Mouse (Mus musculus): Measurements from ENCODE around the gene Unc5a. TPM values are rescaled to one million over a fixed set of nuclear protein-coding genes. Genes with fewer than 3 reads are reported as not detected.

Gene Unc5a
- 3.0 and 4.3 TPM in 2 replicates for polyA plus RNA-seq (2012; rRNA removed; ENCODE audit: low replicate concordance)

GRCm38 (mm10) chr13:54948531-54949493, at the start of gene Unc5a:
TSS of gene Unc5a (plus strand) at chr13:54949411.

GRCm38 (mm10) chr13:55021194-55021779, 72.1 kb downstream of the Unc5a start, which contains the start of gene Hk3:
TSS of gene Hk3 (minus strand) at chr13:55021385.

Other genes starting within 250 kb of the Unc5a start
- 371 and 632 TPM in 2 replicates for gene Cdhr2, start 247.9 kb upstream of the Unc5a start, polyA plus RNA-seq (2012; rRNA removed; ENCODE audit: low replicate concordance)
- gene Gprin1, start 199.5 kb upstream of the Unc5a start, polyA plus RNA-seq (2012; rRNA removed; ENCODE audit: low replicate concordance): 0.38 and 0.39 TPM in 2 replicates
- 0.62 and 1.2 TPM in 2 replicates for gene Sncb, start 182.8 kb upstream of the Unc5a start, polyA plus RNA-seq (2012; rRNA removed; ENCODE audit: low replicate concordance)
- gene Eif4e1b, start 165.4 kb upstream of the Unc5a start, polyA plus RNA-seq (2012; rRNA removed; ENCODE audit: low replicate concordance): not detected in 2 replicates
- gene Tspan17, start 160.0 kb upstream of the Unc5a start, polyA plus RNA-seq (2012; rRNA removed; ENCODE audit: low replicate concordance): 7.2 and 12.5 TPM in 2 replicates
- gene Hk3, start 72.0 kb downstream of the Unc5a start, polyA plus RNA-seq (2012; rRNA removed; ENCODE audit: low replicate concordance): 0.91 and 1.8 TPM in 2 replicates
- 0.66 and 0.83 TPM in 2 replicates for gene Uimc1, start 150.9 kb downstream of the Unc5a start, polyA plus RNA-seq (2012; rRNA removed; ENCODE audit: low replicate concordance)
- gene Zfp346, start 155.9 kb downstream of the Unc5a start, polyA plus RNA-seq (2012; rRNA removed; ENCODE audit: low replicate concordance): 4.3 and 4.4 TPM in 2 replicates
- not detected in 2 replicates for gene Gm17617, start 184.1 kb downstream of the Unc5a start, polyA plus RNA-seq (2012; rRNA removed; ENCODE audit: low replicate concordance)
- gene Fgfr4, start 203.2 kb downstream of the Unc5a start, polyA plus RNA-seq (2012; rRNA removed; ENCODE audit: low replicate concordance): 2.2 and 5.2 TPM in 2 replicates

All from duodenum, adult 2 months (tissue).